Mouse (Mus musculus): ENCODE measurements around the gene Slc26a8. TPM values are rescaled to one million over a fixed set of nuclear protein-coding genes. Genes with fewer than 3 reads are reported as not detected.

The Slc26a8 gene
- polyA plus RNA-seq, 1 experiment from 2014 or later = 0.88 TPM

DNA sequence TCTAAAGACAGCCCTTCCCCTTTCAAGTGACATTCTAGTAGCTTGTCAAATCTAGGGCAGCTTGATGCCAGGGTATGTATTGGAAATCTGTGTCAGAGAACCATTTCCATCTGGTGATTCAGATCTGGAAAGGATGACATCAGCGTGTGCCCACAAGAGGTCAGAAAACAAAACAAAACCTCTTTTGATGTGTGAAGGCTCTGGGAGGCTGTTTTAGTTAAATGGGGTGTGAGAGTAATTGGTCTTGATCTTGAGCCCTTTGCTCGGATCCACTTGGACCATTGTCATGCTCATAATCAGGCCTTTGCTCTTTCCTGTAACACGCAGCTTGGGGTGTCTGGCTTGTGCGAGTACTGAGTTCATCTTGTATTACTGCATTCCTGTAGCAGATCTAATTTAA is 8.2 kb upstream of the Slc26a8 start:
- Histone ChIP-seq H3K9me3 (replicated peaks) (no peaks in the 10 kb centered on the region), H3K4me2 (no peak overlapping the region), H3K9ac (replicated peaks) (no peak overlapping the region), H3K27me3 (replicated peaks) (no peaks in the 10 kb centered on the region), H3K4me1 (peaks cover 47% of the 10 kb centered on the region), H3K27ac (replicated peaks) (no peak overlapping the region), H3K36me3 (no peaks in the 10 kb centered on the region), H3K4me3 (replicated peaks) (no peak overlapping the region)
- no peak for ATAC-seq (ENCODE audit: low FRiP score)
- WGBS = 29% methylated on average over 4 of the region's 4 CpGs

DNA sequence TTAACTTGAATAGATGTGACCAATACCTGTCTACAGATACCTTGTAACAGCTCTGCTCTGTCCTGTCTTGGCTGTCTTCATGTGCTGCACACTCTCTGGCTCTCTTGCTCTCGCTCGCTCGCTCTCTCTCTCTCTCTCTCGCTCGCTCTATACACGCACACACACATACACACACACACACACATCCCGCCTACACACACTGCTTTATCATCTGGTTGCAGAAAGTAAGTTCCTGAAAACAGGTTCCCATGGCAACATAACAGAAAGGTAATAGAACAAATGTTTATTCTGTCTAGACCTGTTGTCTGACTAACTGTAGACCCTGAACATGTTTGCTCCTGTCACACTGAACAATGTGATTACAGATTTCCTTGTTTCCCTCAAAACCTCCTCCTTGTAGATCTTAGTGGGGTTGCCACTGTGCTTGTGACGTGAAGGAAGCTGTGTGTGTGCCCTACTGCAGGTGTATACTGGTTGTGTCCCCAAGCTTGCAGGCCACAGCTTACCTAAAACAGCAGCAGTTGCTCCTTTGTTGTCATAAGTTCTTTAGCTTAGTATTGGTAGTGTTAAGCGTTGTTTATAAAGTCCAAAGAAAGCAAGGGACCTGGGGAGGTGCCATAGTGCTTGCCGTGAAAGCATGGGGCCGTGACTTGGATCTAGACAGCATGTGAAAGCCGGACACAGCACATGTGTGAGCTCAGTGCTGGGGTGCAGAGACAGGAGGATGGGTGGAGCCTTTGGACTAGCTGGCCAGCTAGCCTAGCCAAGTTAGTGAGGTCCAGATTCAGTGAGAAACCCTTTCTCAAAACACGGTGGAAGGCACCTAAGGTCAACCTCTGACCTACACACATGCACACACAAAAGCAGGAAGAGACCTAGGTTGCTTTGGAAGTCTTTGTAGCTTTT is 7.5 kb upstream of the Slc26a8 start:
- H3K27ac ChIP-seq (replicated peaks) = no peak overlapping the region
- WGBS = 74% methylated on average over 13 of the region's 13 CpGs
- no peak overlapping the region for H3K9ac ChIP-seq (replicated peaks)
- H3K27me3 ChIP-seq (replicated peaks) = no peaks in the 10 kb centered on the region
- H3K36me3 ChIP-seq = no peaks in the 10 kb centered on the region
- no peak overlapping the region for H3K4me3 ChIP-seq (replicated peaks)
- peaks cover 54% of the 10 kb centered on the region for H3K4me1 ChIP-seq
- ATAC-seq (ENCODE audit: low FRiP score) = no peak
- no peak overlapping the region for H3K4me2 ChIP-seq
- no peaks in the 10 kb centered on the region for H3K9me3 ChIP-seq (replicated peaks)

DNA sequence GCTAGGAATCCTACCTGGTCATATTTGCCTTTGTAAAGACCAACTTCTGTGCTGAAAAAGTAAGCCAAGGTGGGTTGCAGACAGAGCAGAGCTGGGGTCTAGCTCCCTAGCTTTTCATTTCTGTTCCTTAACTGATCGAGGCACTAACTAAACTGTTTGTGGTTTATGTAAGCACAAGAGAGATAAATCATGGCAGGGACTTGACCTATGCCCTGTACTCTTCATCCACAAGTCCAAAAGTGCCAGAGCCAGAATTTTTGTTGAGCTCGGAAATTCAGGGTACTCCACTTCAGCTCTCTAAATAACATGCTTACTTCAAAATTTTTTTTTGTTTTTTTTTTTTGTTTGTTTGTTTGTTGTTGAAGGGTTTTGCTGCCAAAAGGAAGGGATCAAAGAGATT is 6.6 kb upstream of the Slc26a8 start:
- Histone ChIP-seq H3K4me3 (replicated peaks) (no peak overlapping the region), H3K9ac (replicated peaks) (no peak overlapping the region), H3K4me2 (no peak overlapping the region), H3K27ac (replicated peaks) (no peak overlapping the region), H3K27me3 (replicated peaks) (no peaks in the 10 kb centered on the region), H3K9me3 (replicated peaks) (no peaks in the 10 kb centered on the region), H3K36me3 (no peaks in the 10 kb centered on the region), H3K4me1 (peaks cover 54% of the 10 kb centered on the region)
- no peak for ATAC-seq (ENCODE audit: low FRiP score)
- 47% methylated on average over 2 of the region's 2 CpGs for WGBS

DNA sequence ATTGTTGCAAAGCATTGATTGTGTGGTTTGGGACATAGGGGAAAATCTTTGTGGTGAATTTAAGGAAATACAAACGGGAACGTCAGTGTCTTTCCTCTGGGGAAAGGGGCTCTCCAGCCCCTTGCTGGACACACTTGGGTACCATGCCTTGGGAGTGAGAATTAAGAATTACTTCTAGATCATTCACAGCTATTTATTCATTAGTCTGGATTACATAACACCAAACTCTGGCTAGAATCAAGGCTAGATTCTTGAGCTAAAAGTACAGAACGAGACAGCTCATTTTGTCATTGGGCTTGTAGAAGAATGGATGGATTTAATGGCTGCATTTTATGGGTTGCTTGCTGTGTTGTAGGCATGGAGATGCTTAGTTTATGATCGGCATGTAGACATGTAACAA is 4.8 kb upstream of the Slc26a8 start:
- 57% methylated on average over 4 of the region's 4 CpGs for WGBS
- H3K4me1 ChIP-seq = peaks cover 62% of the 10 kb centered on the region
- no peak for ATAC-seq (ENCODE audit: low FRiP score)

DNA sequence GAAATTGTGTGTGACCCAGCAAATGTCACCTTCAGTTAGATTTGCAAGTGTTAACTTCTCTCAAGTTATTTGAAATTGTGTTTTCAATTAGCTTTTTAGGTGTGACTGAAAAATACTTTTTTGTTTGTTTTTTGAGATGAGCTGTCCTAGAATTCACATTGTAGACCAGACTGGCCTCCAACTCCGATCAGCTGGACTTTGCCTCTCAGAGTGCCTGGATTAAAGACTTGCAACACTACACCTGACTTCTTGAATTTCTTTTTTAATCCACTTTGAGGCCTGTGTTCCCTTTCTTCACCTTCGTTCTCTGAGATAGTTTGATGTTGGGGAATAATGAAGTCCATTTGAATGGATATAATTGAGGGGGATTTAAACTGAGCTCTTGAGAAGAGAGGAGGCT is 4.0 kb upstream of the Slc26a8 start:
- H3K36me3 ChIP-seq = no peaks in the 10 kb centered on the region
- H3K9me3 ChIP-seq (replicated peaks) = no peaks in the 10 kb centered on the region
- no peak overlapping the region for H3K27ac ChIP-seq (replicated peaks)
- H3K4me2 ChIP-seq = peak overlapping the region; percentile 70; the same call in 1 of the 2 replicates
- 85% methylated on average over 2 of the region's 2 CpGs for WGBS
- peaks cover 2% of the 10 kb centered on the region; the same call in 1 of the 2 replicates for H3K27me3 ChIP-seq (replicated peaks)
- no peak overlapping the region for H3K9ac ChIP-seq (replicated peaks)
- H3K4me3 ChIP-seq (replicated peaks) = no peak overlapping the region
- peaks cover 67% of the 10 kb centered on the region for H3K4me1 ChIP-seq
- no peak for ATAC-seq (ENCODE audit: low FRiP score)

More for the DNA sequence above, 4.8 kb upstream of the Slc26a8 start:
- Histone ChIP-seq H3K27me3 (replicated peaks) (no peaks in the 10 kb centered on the region), H3K36me3 (no peaks in the 10 kb centered on the region), H3K4me3 (replicated peaks) (no peak overlapping the region), H3K4me2 (no peak overlapping the region), H3K9ac (replicated peaks) (no peak overlapping the region), H3K9me3 (replicated peaks) (no peaks in the 10 kb centered on the region), H3K27ac (replicated peaks) (no peak overlapping the region)

DNA sequence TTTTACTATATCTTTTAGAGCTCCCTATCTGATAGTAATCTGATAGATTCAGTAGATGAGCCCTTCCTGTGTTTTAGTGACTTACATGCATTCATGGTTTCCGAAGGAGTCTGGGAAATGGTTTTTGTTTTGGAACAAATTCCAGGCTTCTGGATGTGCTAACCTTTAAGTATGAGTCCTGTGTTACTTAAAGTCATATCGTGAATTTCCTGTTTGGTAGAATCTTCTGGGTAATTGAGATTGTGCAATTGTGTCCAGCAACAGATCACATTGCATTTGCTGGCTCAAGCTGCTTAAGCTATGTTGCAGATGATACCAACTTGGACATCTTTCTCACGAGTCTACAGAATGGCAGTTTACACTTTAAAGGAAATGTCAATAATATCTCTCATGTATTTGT is 3.1 kb upstream of the Slc26a8 start:
- Histone ChIP-seq H3K4me1 (peaks cover 65% of the 10 kb centered on the region), H3K36me3 (no peaks in the 10 kb centered on the region), H3K27me3 (replicated peaks) (peaks cover 7% of the 10 kb centered on the region; the same call in 1 of the 2 replicates), H3K4me2 (peak overlapping the region; percentile 70), H3K9me3 (replicated peaks) (no peaks in the 10 kb centered on the region), H3K27ac (replicated peaks) (no peak overlapping the region), H3K4me3 (replicated peaks) (peak overlapping the region; percentile 98), H3K9ac (replicated peaks) (peak overlapping the region; percentile 96)
- ATAC-seq (ENCODE audit: low FRiP score) = no peak
- WGBS = 54% methylated on average over 3 of the region's 3 CpGs

DNA sequence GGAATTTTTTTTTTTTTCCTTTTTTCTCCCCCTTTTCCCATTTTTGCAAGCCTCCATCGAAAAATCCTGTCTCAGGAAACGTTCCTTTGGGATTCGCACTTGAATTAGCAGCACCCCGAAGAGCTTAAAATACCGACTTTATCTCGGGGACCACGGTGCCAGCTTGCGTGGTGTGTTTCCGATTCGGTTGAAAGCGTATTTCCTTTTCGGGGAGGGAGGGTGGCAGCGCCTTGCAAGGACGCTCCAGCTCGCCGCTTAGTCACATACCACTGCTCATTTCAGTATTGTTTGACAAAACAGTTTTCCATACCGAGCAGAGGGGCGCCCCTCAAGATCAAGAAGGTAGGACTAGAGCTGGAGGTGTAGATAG is 2.3 kb upstream of the Slc26a8 start:
- ATAC-seq (ENCODE audit: low FRiP score) = no peak
- under 1% methylated on average over 18 of the region's 18 CpGs for WGBS
- Histone ChIP-seq H3K9me3 (replicated peaks) (no peaks in the 10 kb centered on the region), H3K9ac (replicated peaks) (peak overlapping the region; percentile 96), H3K36me3 (no peaks in the 10 kb centered on the region), H3K27me3 (replicated peaks) (peaks cover 7% of the 10 kb centered on the region; the same call in 1 of the 2 replicates), H3K4me2 (peak overlapping the region; percentile 70), H3K27ac (replicated peaks) (peak overlapping the region; percentile 95), H3K4me1 (peaks cover 57% of the 10 kb centered on the region), H3K4me3 (replicated peaks) (peak overlapping the region; percentile 98)

DNA sequence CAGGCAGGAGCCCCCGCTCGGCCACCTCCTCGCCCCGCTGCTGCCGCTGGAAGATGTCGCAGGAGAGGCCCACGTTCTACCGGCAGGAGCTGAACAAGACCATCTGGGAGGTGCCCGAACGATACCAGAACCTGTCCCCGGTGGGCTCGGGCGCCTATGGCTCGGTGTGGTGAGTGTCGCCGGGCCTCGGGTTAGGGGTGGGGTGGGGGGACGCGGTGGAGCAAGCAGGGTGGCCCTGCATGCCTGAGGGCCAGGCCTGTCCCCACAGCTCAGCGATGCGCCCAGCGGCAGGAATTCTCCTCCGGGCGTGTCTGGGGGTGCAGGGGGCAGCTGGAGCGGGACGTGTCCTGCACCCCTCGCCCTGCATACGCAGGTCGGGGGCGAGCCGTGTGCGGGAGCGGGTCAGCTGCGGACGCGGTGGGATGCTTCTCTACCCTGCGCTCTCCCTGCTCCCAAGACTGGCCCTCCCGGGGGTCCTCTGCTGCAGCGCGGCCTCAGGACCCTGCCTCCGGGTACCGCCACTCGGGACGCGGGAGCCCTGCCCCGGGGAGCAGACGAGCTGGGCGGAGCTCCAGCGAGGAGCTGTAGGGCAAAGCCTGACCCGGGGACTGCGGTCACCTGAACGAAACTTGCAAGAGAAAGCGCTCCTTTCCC is 1.8 kb upstream of the Slc26a8 start:
- H3K9me3 ChIP-seq (replicated peaks) = no peaks in the 10 kb centered on the region
- H3K36me3 ChIP-seq = no peaks in the 10 kb centered on the region
- peak; percentile 71 for ATAC-seq (ENCODE audit: low FRiP score)
- under 1% methylated on average over 53 of the region's 53 CpGs for WGBS
- peak overlapping the region; percentile 70 for H3K4me2 ChIP-seq
- H3K9ac ChIP-seq (replicated peaks) = peak overlapping the region; percentile 96
- H3K27me3 ChIP-seq (replicated peaks) = peaks cover 7% of the 10 kb centered on the region; the same call in 1 of the 2 replicates
- H3K27ac ChIP-seq (replicated peaks) = peak overlapping the region; percentile 95
- peaks cover 52% of the 10 kb centered on the region for H3K4me1 ChIP-seq
- peak overlapping the region; percentile 98 for H3K4me3 ChIP-seq (replicated peaks)

DNA sequence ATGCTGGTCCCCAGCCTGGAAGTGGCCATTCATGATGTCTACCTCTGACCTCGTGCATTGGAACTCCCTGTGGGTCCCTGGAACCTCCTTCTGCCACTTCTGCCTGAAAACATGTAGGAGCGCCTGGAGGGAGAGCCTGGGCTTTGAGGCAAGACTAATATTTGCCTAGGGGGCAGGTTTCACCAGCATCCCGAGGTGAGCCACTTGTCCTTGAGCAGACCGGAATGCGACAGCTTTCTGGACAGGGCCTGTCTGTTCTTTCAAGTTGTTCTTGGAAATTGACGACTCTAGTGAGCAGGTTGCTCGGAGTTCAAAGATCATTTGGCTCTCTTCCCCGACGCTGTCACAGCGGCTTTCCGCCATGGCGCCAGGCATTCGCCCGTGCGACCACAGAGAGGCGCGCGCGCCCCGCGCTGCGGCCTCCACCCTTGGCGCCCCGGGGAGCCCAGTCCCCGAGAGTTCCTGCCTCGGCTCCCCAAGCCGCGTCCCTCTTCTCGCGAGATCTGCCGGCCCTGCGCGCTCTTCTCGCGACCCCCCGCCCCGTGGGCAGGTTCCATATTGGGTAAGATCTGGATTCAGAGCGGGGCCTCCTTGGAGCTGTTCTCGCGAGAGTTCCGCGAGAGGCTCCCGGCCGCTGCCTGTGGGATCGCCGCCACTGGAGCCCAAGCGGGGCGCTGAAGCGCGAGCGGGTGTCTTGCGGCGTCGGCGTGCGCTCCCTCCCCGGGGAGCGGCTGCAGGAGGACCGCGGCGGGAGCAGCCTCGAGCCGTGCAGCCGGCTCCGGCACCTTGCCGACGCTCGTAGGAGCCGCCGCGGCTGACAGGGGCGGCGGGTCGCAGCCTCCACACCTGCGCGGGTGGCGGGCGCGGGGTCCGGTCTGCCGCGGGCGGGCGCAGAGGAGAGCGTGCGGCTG is 998 bp upstream of the Slc26a8 start, which contains the start of gene Mapk14:
TSS of gene Mapk14 (plus strand) at position 554 of the 911 bp plus-strand sequence.
- under 1% methylated on average over 84 of the region's 86 CpGs for WGBS
- Histone ChIP-seq H3K27me3 (replicated peaks) (peaks cover 7% of the 10 kb centered on the region; the same call in 1 of the 2 replicates), H3K9me3 (replicated peaks) (no peaks in the 10 kb centered on the region), H3K4me1 (peaks cover 44% of the 10 kb centered on the region), H3K4me2 (peak within 1 kb of the TSS; percentile 70), H3K9ac (replicated peaks) (peak within 1 kb of the TSS; percentile 96), H3K4me3 (replicated peaks) (peak within 1 kb of the TSS; percentile 98), H3K27ac (replicated peaks) (peak within 1 kb of the TSS; percentile 95), H3K36me3 (no peaks in the 10 kb centered on the region)
- peak; percentile 94 for ATAC-seq (ENCODE audit: low FRiP score)

DNA sequence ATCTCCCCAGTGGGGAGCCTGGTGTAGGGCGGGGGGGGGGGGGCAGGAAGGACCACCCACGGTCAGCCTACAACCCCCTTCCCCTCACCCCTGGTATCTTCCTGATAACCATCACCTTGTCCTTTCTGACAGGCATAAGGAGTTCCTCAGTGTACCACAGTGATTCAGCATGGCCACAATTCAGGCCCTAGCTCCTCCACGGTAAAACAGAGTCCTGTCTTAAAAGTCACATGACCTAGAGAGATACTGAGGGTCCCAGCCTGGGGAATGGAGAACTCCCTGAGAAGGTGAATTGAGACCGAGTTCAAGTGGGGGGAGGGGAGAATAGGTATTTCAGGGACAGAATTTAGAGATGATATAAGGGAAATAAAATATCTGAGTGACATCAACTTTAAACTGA is 2.7 kb downstream of the Slc26a8 start:
- no peak overlapping the region for H3K4me2 ChIP-seq
- no peak overlapping the region for H3K4me3 ChIP-seq (replicated peaks)
- no peaks in the 10 kb centered on the region for H3K9me3 ChIP-seq (replicated peaks)
- 43% methylated on average over 4 of the region's 4 CpGs for WGBS
- H3K36me3 ChIP-seq = no peaks in the 10 kb centered on the region
- H3K27ac ChIP-seq (replicated peaks) = no peak overlapping the region
- peaks cover 7% of the 10 kb centered on the region; the same call in 1 of the 2 replicates for H3K27me3 ChIP-seq (replicated peaks)
- no peak overlapping the region for H3K9ac ChIP-seq (replicated peaks)
- ATAC-seq (ENCODE audit: low FRiP score) = no peak
- peaks cover 17% of the 10 kb centered on the region for H3K4me1 ChIP-seq

DNA sequence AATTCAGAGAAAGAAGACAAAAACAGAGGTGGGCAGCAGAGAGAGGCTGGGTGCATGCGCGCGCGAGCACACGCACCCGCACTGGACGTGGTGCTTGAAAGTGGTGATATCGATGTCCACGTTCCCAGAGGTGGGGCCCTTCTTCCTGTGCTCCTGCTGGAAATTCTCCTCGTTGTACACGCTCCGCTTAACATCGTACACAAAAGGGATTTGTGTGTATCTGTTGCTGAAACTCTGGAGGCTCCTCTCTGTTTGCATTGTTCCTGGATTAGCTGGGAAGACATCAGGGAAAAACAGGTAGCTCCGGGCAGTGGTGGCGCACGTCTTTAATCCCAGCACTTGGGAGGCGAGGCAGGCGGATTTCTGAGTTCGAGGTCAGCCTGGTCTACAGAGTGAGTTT is 5.4 kb downstream of the Slc26a8 start:
- WGBS = 75% methylated on average over 19 of the region's 19 CpGs
- Histone ChIP-seq H3K4me3 (replicated peaks) (no peak overlapping the region), H3K9ac (replicated peaks) (no peak overlapping the region), H3K27ac (replicated peaks) (no peak overlapping the region), H3K4me1 (peaks cover 7% of the 10 kb centered on the region), H3K9me3 (replicated peaks) (no peaks in the 10 kb centered on the region), H3K36me3 (no peaks in the 10 kb centered on the region), H3K27me3 (replicated peaks) (peaks cover 7% of the 10 kb centered on the region; the same call in 1 of the 2 replicates), H3K4me2 (no peak overlapping the region)
- ATAC-seq (ENCODE audit: low FRiP score) = no peak
